Mouse (Mus musculus) hindbrain, embryonic 11.5 days (tissue): ENCODE measurements around the gene Ccr10. TPM values are rescaled to one million over a fixed set of nuclear protein-coding genes. Genes with fewer than 3 reads are reported as not detected.

Experiments used
- ATAC-seq: fragments of 200-750 bp; cut with Nextera tagmentation; 2 replicates; pipeline ENCODE4 v1.8.0; 2017; ENCODE audit warnings: mild to moderate bottlenecking, moderate TSS enrichment, moderate library complexity; ENCODE audit not compliant: low FRiP score
- DNase-seq: peaks from one replicate; pipeline ENCODE4 v3.0.0-alpha.2; 2015; ENCODE audit warnings: low spot score
- H3K27ac ChIP-seq: fragments of 300-500 bp; sonication (generic); 2 replicates; pipeline ENCODE4 v1.5.1; 2014; ENCODE audit warnings: mild to moderate bottlenecking, low read depth, low read length
- H3K27me3 ChIP-seq: fragments of 300-500 bp; sonication (generic); 2 replicates; pipeline ENCODE4 v1.6.1; 2014; ENCODE audit warnings: mild to moderate bottlenecking, low read length, moderate library complexity, mixed read lengths; ENCODE audit not compliant: control insufficient read depth, insufficient read depth
- H3K36me3 ChIP-seq: fragments of 300-500 bp; sonication (generic); 2 replicates; pipeline ENCODE4 v1.6.1; 2014; ENCODE audit warnings: mild to moderate bottlenecking, low read length, moderate library complexity, mixed read lengths; ENCODE audit not compliant: control insufficient read depth, insufficient read depth
- H3K4me1 ChIP-seq: fragments of 300-500 bp; sonication (generic); replicated peaks from 2 replicates; pipeline ENCODE4 v1.6.1; 2014; ENCODE audit warnings: low read length, mixed read lengths; ENCODE audit not compliant: control insufficient read depth, insufficient read depth
- H3K4me2 ChIP-seq: fragments of 300-500 bp; sonication (generic); replicated peaks from 2 replicates; pipeline ENCODE4 v1.6.1; 2014; ENCODE audit warnings: mild to moderate bottlenecking, low read depth, low read length
- H3K4me3 ChIP-seq: fragments of 300-500 bp; sonication (generic); 2 replicates; pipeline ENCODE4 v1.5.1; 2014; ENCODE audit warnings: low read depth, low read length
- H3K9ac ChIP-seq: fragments of 300-500 bp; sonication (generic); 2 replicates; pipeline ENCODE4 v1.6.1; 2014; ENCODE audit warnings: low read depth, low read length
- H3K9me3 ChIP-seq: fragments of 300-500 bp; sonication (generic); 2 replicates; pipeline ENCODE4 v1.6.1; 2016; ENCODE audit warnings: low read length; ENCODE audit not compliant: control insufficient read depth
- WGBS: fragments of 180-500 bp; shearing (Covaris S2); extraction: QIAGEN DNeasy Blood & Tissue Kit; methylation state at CpG from one replicate; pipeline ENCODE4 v1.1.7; 2014; 5-methylcytosine and 5-hydroxymethylcytosine counted together
- polyA plus RNA-seq: library from polyadenylated mRNA; unstranded; fragments of >200 nt; fragmentation: Nextera tagmentation; extraction: Ambion mirVana; gene quantifications from 2 replicates; pipeline ENCODE4 v1.2.1, GENCODE M21; 2014

Ccr10 gene
- polyA plus RNA-seq, 1 experiment from 2014 or later = 0.19 TPM

GRCm38 (mm10) chr11:101176933-101177773, 1.9 kb upstream of the Ccr10 start:
- WGBS = 29% methylated on average over 22 of the region's 22 CpGs

DNA sequence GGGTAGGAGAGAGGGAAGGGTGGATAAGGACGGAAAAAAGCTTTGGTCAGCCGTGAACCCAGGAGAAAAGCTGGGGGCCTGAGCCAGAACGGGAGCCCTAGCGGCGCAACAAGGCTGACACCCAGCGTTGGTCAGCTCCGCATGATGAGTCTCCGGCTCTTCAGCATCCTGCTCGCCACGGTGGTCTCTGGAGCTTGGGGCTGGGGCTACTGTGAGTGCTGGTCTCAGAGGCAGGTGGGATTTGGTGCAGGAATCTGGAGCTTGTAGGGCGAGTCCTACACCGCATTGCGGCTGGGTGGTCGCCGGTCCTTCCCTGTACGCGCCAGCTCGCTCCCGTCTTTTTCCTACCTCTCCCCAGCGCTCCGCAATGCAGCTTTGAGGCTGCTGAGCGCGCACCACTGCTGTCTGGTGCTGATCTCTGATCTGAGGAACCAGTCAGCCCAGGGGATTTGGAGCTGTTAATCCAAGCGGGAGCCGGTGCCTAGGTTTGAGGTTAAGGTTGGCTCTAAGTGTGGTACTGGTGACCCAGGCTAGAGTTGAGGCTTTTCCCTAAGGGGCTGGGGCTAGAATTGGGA, 961 bp upstream of the Ccr10 start:
- H3K27me3 ChIP-seq = peaks cover 60% of the 10 kb centered on the region
- H3K36me3 ChIP-seq = no peaks in the 10 kb centered on the region
- H3K4me1 ChIP-seq = peaks cover 22% of the 10 kb centered on the region; the same call in 1 of the 2 replicates
- no peak for ATAC-seq
- H3K27ac ChIP-seq = no peak overlapping the region
- H3K9me3 ChIP-seq = no peaks in the 10 kb centered on the region
- peak; percentile 60 for DNase-seq
- peak overlapping the region; percentile 41 for H3K4me2 ChIP-seq
- 2% methylated on average over 25 of the region's 25 CpGs for WGBS
- H3K4me3 ChIP-seq = peak overlapping the region; percentile 21
- 0 out of 2 replicates have a peak overlapping the region, but pooled peaks have one; percentile 23 for H3K9ac ChIP-seq

More at GRCm38 (mm10) chr11:101176933-101177773, 1.9 kb upstream of the Ccr10 start:
- Histone ChIP-seq H3K27ac (no peak overlapping the region), H3K9me3 (no peaks in the 10 kb centered on the region), H3K36me3 (no peaks in the 10 kb centered on the region), H3K4me2 (no peak overlapping the region; the same call in 1 of the 2 replicates), H3K4me1 (peaks cover 22% of the 10 kb centered on the region; the same call in 1 of the 2 replicates), H3K27me3 (peaks cover 60% of the 10 kb centered on the region), H3K9ac (no peak overlapping the region), H3K4me3 (no peak overlapping the region)
- ATAC-seq (no peak), DNase-seq (peak; percentile 71)

- DNase-seq = peak; percentile 25
These were observed 433 bp upstream of the Ccr10 start for GRCm38 (mm10) chr11:101175636-101176116.

DNA sequence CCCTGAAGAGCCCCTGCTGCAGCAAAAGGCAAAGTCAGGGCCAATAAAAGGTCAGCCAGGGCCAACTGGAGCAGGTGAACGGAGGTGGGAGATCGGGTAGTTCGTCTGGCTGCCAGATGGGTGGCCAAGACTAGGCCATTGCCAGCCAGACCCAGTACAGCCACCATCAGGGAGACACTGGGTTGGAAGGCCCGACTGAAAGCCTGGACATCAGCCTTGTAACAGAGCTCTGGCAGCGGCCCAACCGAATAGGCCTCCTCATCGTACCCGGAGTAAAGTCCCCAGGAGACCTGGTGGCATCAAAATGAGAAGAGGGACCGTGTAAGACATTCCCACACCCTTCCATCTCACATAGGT, 876 bp downstream of the Ccr10 start:
- peak overlapping the region; percentile 35; the same call in 1 of the 2 replicates for H3K9ac ChIP-seq
- H3K4me1 ChIP-seq = peaks cover 31% of the 10 kb centered on the region; the same call in 1 of the 2 replicates
- no peaks in the 10 kb centered on the region for H3K9me3 ChIP-seq
- ATAC-seq (no peak), DNase-seq (no peak)
- peak overlapping the region; percentile 73 for H3K4me2 ChIP-seq
- no peaks in the 10 kb centered on the region for H3K36me3 ChIP-seq
- H3K27me3 ChIP-seq = peaks cover 70% of the 10 kb centered on the region
- 27% methylated on average over 9 of the region's 9 CpGs for WGBS
- H3K27ac ChIP-seq = no peak overlapping the region
- peak overlapping the region; percentile 28 for H3K4me3 ChIP-seq

More at GRCm38 (mm10) chr11:101175636-101176116, 433 bp upstream of the Ccr10 start:
- Histone ChIP-seq H3K9ac (no peak overlapping the region), H3K36me3 (no peaks in the 10 kb centered on the region), H3K4me3 (0 out of 2 replicates have a peak overlapping the region, but pooled peaks have one; percentile 21), H3K4me1 (peaks cover 23% of the 10 kb centered on the region; the same call in 1 of the 2 replicates), H3K27ac (no peak overlapping the region), H3K4me2 (peak overlapping the region; percentile 41; the same call in 1 of the 2 replicates), H3K9me3 (no peaks in the 10 kb centered on the region), H3K27me3 (peaks cover 62% of the 10 kb centered on the region)
- 13% methylated on average over 11 of the region's 11 CpGs for WGBS
- ATAC-seq = no peak

- no peaks in the 10 kb centered on the region for H3K36me3 ChIP-seq
- ATAC-seq = peak; percentile 64
These were observed 1.4 kb downstream of the Ccr10 start for GRCm38 (mm10) chr11:101173631-101174388.

DNA sequence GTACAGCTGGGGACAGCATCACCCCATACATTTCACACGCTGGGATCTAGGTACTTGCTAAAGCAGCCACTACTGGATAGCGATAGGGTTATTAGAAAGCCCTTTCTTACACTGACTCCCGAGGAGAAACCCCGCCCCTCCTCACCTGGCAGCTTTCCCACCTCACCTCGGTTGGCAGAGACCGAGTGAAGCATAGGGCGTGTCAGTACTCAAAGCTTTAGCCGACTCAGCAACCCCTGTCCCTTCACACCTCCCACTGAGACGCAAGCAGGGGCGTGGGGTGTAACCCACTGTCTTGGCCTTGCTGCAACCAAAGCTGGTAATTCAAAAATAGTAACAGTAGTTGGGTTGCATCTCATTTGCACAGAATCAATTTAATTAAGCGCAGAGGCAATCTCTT, 2.1 kb downstream of the Ccr10 start:
- peaks cover 32% of the 10 kb centered on the region; the same call in 1 of the 2 replicates for H3K4me1 ChIP-seq
- no peak for DNase-seq
- H3K4me2 ChIP-seq = peak overlapping the region; percentile 73
- H3K27ac ChIP-seq = no peak overlapping the region
- H3K9me3 ChIP-seq = no peaks in the 10 kb centered on the region
- ATAC-seq = no peak
- H3K4me3 ChIP-seq = peak overlapping the region; percentile 28; the same call in 1 of the 2 replicates
- peaks cover 75% of the 10 kb centered on the region for H3K27me3 ChIP-seq
- 7% methylated on average over 11 of the region's 11 CpGs for WGBS
- H3K36me3 ChIP-seq = no peaks in the 10 kb centered on the region
- H3K9ac ChIP-seq = peak overlapping the region; percentile 35; the same call in 1 of the 2 replicates

More at GRCm38 (mm10) chr11:101173631-101174388, 1.4 kb downstream of the Ccr10 start:
- peak overlapping the region; percentile 35 for H3K9ac ChIP-seq
- 1% methylated on average over 61 of the region's 61 CpGs for WGBS
- peak overlapping the region; percentile 73 for H3K4me2 ChIP-seq
- H3K27me3 ChIP-seq = peaks cover 75% of the 10 kb centered on the region
- peak overlapping the region; percentile 28 for H3K4me3 ChIP-seq
- peaks cover 32% of the 10 kb centered on the region; the same call in 1 of the 2 replicates for H3K4me1 ChIP-seq
- peak; percentile 93 for DNase-seq
- no peaks in the 10 kb centered on the region for H3K9me3 ChIP-seq
- H3K27ac ChIP-seq = peak overlapping the region; percentile 19; the same call in 1 of the 2 replicates

DNA sequence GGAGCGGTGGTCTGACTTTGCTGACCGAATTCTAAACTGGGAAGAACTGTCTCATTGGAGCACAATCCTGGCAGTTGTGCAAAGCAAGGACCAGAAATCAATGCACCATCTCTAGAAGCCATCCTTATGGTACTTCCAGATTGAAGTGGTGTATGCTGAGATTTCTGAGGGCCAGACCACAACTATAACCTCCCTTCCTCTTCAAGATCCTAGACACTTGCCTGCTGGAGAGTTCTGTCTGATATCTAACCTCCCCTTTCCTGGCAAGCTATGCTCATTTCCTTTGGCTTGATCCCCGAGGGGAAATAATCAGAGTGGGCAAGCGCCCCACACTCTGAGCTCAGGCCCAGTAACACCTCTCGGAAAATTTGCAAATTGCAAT, 2.8 kb downstream of the Ccr10 start:
- no peak for DNase-seq
- H3K4me2 ChIP-seq = peak overlapping the region; percentile 66
- H3K27ac ChIP-seq = 0 out of 2 replicates have a peak overlapping the region, but pooled peaks have one; percentile 60
- peak overlapping the region; percentile 24; the same call in 1 of the 2 replicates for H3K9ac ChIP-seq
- H3K36me3 ChIP-seq = no peaks in the 10 kb centered on the region
- WGBS = 21% methylated on average over 5 of the region's 5 CpGs
- ATAC-seq = no peak
- H3K4me3 ChIP-seq = peak overlapping the region; percentile 39
- H3K27me3 ChIP-seq = peaks cover 75% of the 10 kb centered on the region
- no peaks in the 10 kb centered on the region for H3K9me3 ChIP-seq
- peaks cover 32% of the 10 kb centered on the region; the same call in 1 of the 2 replicates for H3K4me1 ChIP-seq
